Mouse (Mus musculus): ENCODE measurements around the gene Tmem183a.

DNA sequence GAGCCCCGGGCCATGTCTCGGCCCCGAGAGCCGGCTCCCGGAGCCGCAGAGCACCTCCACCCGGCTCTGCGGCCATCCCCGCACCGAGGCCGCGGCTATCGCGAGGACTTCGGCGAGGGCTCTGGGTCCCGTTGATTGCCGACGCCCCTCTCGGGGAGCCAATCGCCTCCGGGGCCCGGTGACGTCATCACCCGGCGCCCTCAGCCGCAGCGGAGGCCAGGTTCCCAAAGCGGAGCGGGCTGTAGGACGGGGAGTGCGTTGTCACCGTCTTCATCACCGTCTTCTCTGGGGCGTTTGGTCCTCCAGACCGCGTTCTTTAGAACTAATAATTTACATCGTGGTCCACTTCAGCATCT is at the start of gene Tmem183a:
- TF ChIP-seq CTCF (IDR thresholded peaks at IDR 0.05; ENCODE audit: low read depth) (no peak), EP300 (IDR thresholded peaks at IDR 0.05; ENCODE audit: low read depth) (peak; percentile 84)

Measured in heart, postnatal 0 days (tissue).